Mouse (Mus musculus): ENCODE data around the gene Ifnk. TPM values are rescaled to one million over a fixed set of nuclear protein-coding genes. Genes with fewer than 3 reads are reported as not detected.

Ifnk gene
- not detected for total RNA-seq (2021)

GRCm38 (mm10) chr4:35151756-35152155 is at the start of gene Ifnk:
Ifnk (plus strand) TSS chr4:35152056.
- no peak for DNase-seq

GRCm38 (mm10) chr4:35105115-35105773 is 46.6 kb upstream of the Ifnk start:
- DNase-seq = no peak

- DNase-seq = no peak
Measured at GRCm38 (mm10) chr4:35112452-35112851, 39.4 kb upstream of the Ifnk start.

GRCm38 (mm10) chr4:35113516-35114248 is 38.2 kb upstream of the Ifnk start:
- DNase-seq = no peak

GRCm38 (mm10) chr4:35114950-35115349 is 36.9 kb upstream of the Ifnk start:
- no peak for DNase-seq

GRCm38 (mm10) chr4:35115933-35116332 is 35.9 kb upstream of the Ifnk start:
- DNase-seq = no peak

GRCm38 (mm10) chr4:35117144-35117543 is 34.7 kb upstream of the Ifnk start:
- DNase-seq = no peak

GRCm38 (mm10) chr4:35118851-35119250 is 33.0 kb upstream of the Ifnk start:
- DNase-seq = no peak

- DNase-seq = no peak
Measured at GRCm38 (mm10) chr4:35120159-35120558, 31.7 kb upstream of the Ifnk start.

- DNase-seq = no peak
Measured at GRCm38 (mm10) chr4:35120575-35120974, 31.3 kb upstream of the Ifnk start.

GRCm38 (mm10) chr4:35121060-35121459 is 30.8 kb upstream of the Ifnk start:
- no peak for DNase-seq

GRCm38 (mm10) chr4:35123087-35123486 is 28.8 kb upstream of the Ifnk start:
- no peak for DNase-seq

GRCm38 (mm10) chr4:35124027-35124426 is 27.8 kb upstream of the Ifnk start:
- DNase-seq = no peak

- DNase-seq = no peak
Measured at GRCm38 (mm10) chr4:35125299-35125777, 26.5 kb upstream of the Ifnk start.

GRCm38 (mm10) chr4:35126776-35127175 is 25.1 kb upstream of the Ifnk start:
- DNase-seq = no peak

GRCm38 (mm10) chr4:35127759-35128158 is 24.1 kb upstream of the Ifnk start:
- DNase-seq = no peak

GRCm38 (mm10) chr4:35130411-35130948 is 21.4 kb upstream of the Ifnk start:
- DNase-seq = no peak

- DNase-seq = no peak
Measured at GRCm38 (mm10) chr4:35131592-35131991, 20.3 kb upstream of the Ifnk start.

- DNase-seq = no peak
Measured at GRCm38 (mm10) chr4:35133411-35133810, 18.4 kb upstream of the Ifnk start.

GRCm38 (mm10) chr4:35134846-35135611 is 16.8 kb upstream of the Ifnk start:
- DNase-seq = no peak

- DNase-seq = no peak
Measured at GRCm38 (mm10) chr4:35135806-35136205, 16.1 kb upstream of the Ifnk start.

GRCm38 (mm10) chr4:35136996-35137395 is 14.9 kb upstream of the Ifnk start:
- DNase-seq = no peak

- no peak for DNase-seq
Measured at GRCm38 (mm10) chr4:35138077-35138476, 13.8 kb upstream of the Ifnk start.
